Mouse (Mus musculus): ENCODE measurements around the gene Gpr82. TPM values are rescaled to one million over a fixed set of nuclear protein-coding genes. Genes with fewer than 3 reads are reported as not detected.

Gpr82 gene
- not detected in 2 replicates for total RNA-seq (2014; rRNA removed)
- polyA plus RNA-seq (2015; fragmentation: Nextera tagmentation; extraction: Ambion mirVana), result 0.36 and 0.40 TPM in 2 replicates

GRCm38 (mm10) chrX:13661063-13661462 lies at the start of gene Gpr82:
Gene Gpr82, plus strand, starts transcription at chrX:13661363.
- H3K4me1 ChIP-seq (ENCODE audit: insufficient read depth, low read length), result no peaks in the 10 kb centered on the region
- 92% methylated on average over 5 of the region's 5 CpGs for WGBS
- H3K27me3 ChIP-seq (ENCODE audit: insufficient read depth, low read length), result no peaks in the 10 kb centered on the region
- no peak within 1 kb of the TSS for H3K9ac ChIP-seq (replicated peaks; ENCODE audit: low read length)
- H3K36me3 ChIP-seq (ENCODE audit: insufficient read depth, low read length), result no peaks in the 10 kb centered on the region
- H3K27ac ChIP-seq, result no peak within 1 kb of the TSS
- TF ChIP-seq CTCF (IDR thresholded peaks at IDR 0.05; ENCODE audit: low read depth), result no peak
- no peak within 1 kb of the TSS for H3K4me3 ChIP-seq (ENCODE audit: low read length)
- H3K4me2 ChIP-seq (ENCODE audit: low read depth, low read length), result no peak within 1 kb of the TSS
- H3K9me3 ChIP-seq (ENCODE audit: low read length), result no peaks in the 10 kb centered on the region
- no peak for DNase-seq (ENCODE audit: low spot score)
- ATAC-seq, result no peak

- no peaks in the 10 kb centered on the region for H3K9me3 ChIP-seq (ENCODE audit: low read length)
- no peak overlapping the region for H3K9ac ChIP-seq (replicated peaks; ENCODE audit: low read length)
- no peak overlapping the region for H3K4me2 ChIP-seq (ENCODE audit: low read depth, low read length)
- no peaks in the 10 kb centered on the region; the same call in 1 of the 2 replicates for H3K27me3 ChIP-seq (ENCODE audit: insufficient read depth, low read length)
- no peak for ATAC-seq
- no peak overlapping the region for H3K27ac ChIP-seq
- H3K4me1 ChIP-seq (ENCODE audit: insufficient read depth, low read length), result no peaks in the 10 kb centered on the region
- no peaks in the 10 kb centered on the region for H3K36me3 ChIP-seq (ENCODE audit: insufficient read depth, low read length)
- 74% methylated on average over 2 of the region's 2 CpGs for WGBS
- no peak for DNase-seq (ENCODE audit: low spot score)
- H3K4me3 ChIP-seq (ENCODE audit: low read length), result no peak overlapping the region
- no peak for TF ChIP-seq CTCF (IDR thresholded peaks at IDR 0.05; ENCODE audit: low read depth)
These were observed 49.0 kb upstream of the Gpr82 start for GRCm38 (mm10) chrX:13612115-13612514.

GRCm38 (mm10) chrX:13616726-13617125 lies 44.4 kb upstream of the Gpr82 start:
- 53% methylated on average over 1 of the region's 1 CpGs for WGBS
- ATAC-seq, result no peak
- no peak for DNase-seq (ENCODE audit: low spot score)
- Histone ChIP-seq H3K9me3 (ENCODE audit: low read length) (no peaks in the 10 kb centered on the region), H3K27me3 (ENCODE audit: insufficient read depth, low read length) (no peaks in the 10 kb centered on the region), H3K9ac (replicated peaks; ENCODE audit: low read length) (no peak overlapping the region), H3K4me3 (ENCODE audit: low read length) (no peak overlapping the region), H3K4me1 (ENCODE audit: insufficient read depth, low read length) (no peaks in the 10 kb centered on the region), H3K4me2 (ENCODE audit: low read depth, low read length) (no peak overlapping the region), H3K36me3 (ENCODE audit: insufficient read depth, low read length) (no peaks in the 10 kb centered on the region), H3K27ac (no peak overlapping the region)
- no peak for TF ChIP-seq CTCF (IDR thresholded peaks at IDR 0.05; ENCODE audit: low read depth)

- Histone ChIP-seq H3K9ac (replicated peaks; ENCODE audit: low read length) (no peak overlapping the region), H3K4me1 (ENCODE audit: insufficient read depth, low read length) (no peaks in the 10 kb centered on the region), H3K36me3 (ENCODE audit: insufficient read depth, low read length) (no peaks in the 10 kb centered on the region), H3K4me3 (ENCODE audit: low read length) (no peak overlapping the region), H3K4me2 (ENCODE audit: low read depth, low read length) (no peak overlapping the region), H3K27ac (no peak overlapping the region), H3K9me3 (ENCODE audit: low read length) (no peaks in the 10 kb centered on the region), H3K27me3 (ENCODE audit: insufficient read depth, low read length) (no peaks in the 10 kb centered on the region)
- DNase-seq (ENCODE audit: low spot score), result no peak
- ATAC-seq, result no peak
- no peak for TF ChIP-seq CTCF (IDR thresholded peaks at IDR 0.05; ENCODE audit: low read depth)
- 95% methylated on average over 1 of the region's 1 CpGs for WGBS
These were observed 43.9 kb upstream of the Gpr82 start for GRCm38 (mm10) chrX:13617294-13617693.

GRCm38 (mm10) chrX:13618476-13618875 lies 42.7 kb upstream of the Gpr82 start:
- whole genome bisulfite sequencing, result 73% methylated on average over 4 of the region's 4 CpGs
- Histone ChIP-seq H3K4me1 (ENCODE audit: insufficient read depth, low read length) (no peaks in the 10 kb centered on the region), H3K27me3 (ENCODE audit: insufficient read depth, low read length) (no peaks in the 10 kb centered on the region), H3K9me3 (ENCODE audit: low read length) (no peaks in the 10 kb centered on the region), H3K9ac (replicated peaks; ENCODE audit: low read length) (no peak overlapping the region), H3K36me3 (ENCODE audit: insufficient read depth, low read length) (no peaks in the 10 kb centered on the region), H3K4me3 (ENCODE audit: low read length) (no peak overlapping the region), H3K4me2 (ENCODE audit: low read depth, low read length) (no peak overlapping the region), H3K27ac (no peak overlapping the region)
- TF ChIP-seq CTCF (IDR thresholded peaks at IDR 0.05; ENCODE audit: low read depth), result no peak
- DNase-seq (ENCODE audit: low spot score) (no peak), ATAC-seq (no peak)

GRCm38 (mm10) chrX:13621473-13621872 lies 39.7 kb upstream of the Gpr82 start:
- Histone ChIP-seq H3K27me3 (ENCODE audit: insufficient read depth, low read length) (no peaks in the 10 kb centered on the region), H3K4me2 (ENCODE audit: low read depth, low read length) (no peak overlapping the region), H3K4me1 (ENCODE audit: insufficient read depth, low read length) (no peaks in the 10 kb centered on the region), H3K27ac (no peak overlapping the region), H3K4me3 (ENCODE audit: low read length) (no peak overlapping the region), H3K36me3 (ENCODE audit: insufficient read depth, low read length) (no peaks in the 10 kb centered on the region), H3K9me3 (ENCODE audit: low read length) (no peaks in the 10 kb centered on the region), H3K9ac (replicated peaks; ENCODE audit: low read length) (no peak overlapping the region)
- no peak for ATAC-seq
- 87% methylated on average over 4 of the region's 4 CpGs for WGBS
- DNase-seq (ENCODE audit: low spot score), result no peak
- no peak for TF ChIP-seq CTCF (IDR thresholded peaks at IDR 0.05; ENCODE audit: low read depth)

GRCm38 (mm10) chrX:13622654-13623053 lies 38.5 kb upstream of the Gpr82 start:
- no peak for TF ChIP-seq CTCF (IDR thresholded peaks at IDR 0.05; ENCODE audit: low read depth)
- Histone ChIP-seq H3K9ac (replicated peaks; ENCODE audit: low read length) (no peak overlapping the region), H3K9me3 (ENCODE audit: low read length) (no peaks in the 10 kb centered on the region), H3K27ac (no peak overlapping the region), H3K4me3 (ENCODE audit: low read length) (no peak overlapping the region), H3K4me2 (ENCODE audit: low read depth, low read length) (no peak overlapping the region), H3K36me3 (ENCODE audit: insufficient read depth, low read length) (no peaks in the 10 kb centered on the region), H3K4me1 (ENCODE audit: insufficient read depth, low read length) (no peaks in the 10 kb centered on the region), H3K27me3 (ENCODE audit: insufficient read depth, low read length) (no peaks in the 10 kb centered on the region)
- WGBS, result 75% methylated on average over 5 of the region's 5 CpGs
- ATAC-seq (no peak), DNase-seq (ENCODE audit: low spot score) (no peak)

Data from hindbrain, postnatal 0 days (tissue).